ENCODE assay signal across 12 mouse cellular contexts in the genomic region with DNA sequence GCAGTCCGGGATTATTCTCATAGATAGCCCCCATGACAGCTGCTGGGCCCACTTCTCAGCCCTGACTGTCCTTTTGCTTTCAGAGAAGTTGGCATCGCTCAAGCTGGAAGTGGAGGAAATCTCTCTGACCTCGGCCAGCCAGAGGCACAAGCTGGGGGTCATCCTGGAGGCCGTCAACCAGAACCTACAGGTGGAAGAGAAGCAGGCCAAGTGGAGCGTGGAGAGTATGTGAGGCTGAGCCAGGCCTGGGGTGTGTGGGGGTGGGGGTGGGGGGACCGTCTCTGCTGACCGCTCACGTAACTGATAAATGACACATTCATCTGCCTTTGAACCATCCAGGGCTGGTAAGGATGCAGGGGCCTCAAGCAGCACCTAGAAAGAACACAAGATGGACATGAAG.
"Had no signal": no experiment of that assay in that cellular context is flagged by ENCODE, and none has a peak within 500 bp of the region (broad histone marks: within the 10 kb centered on the region; RNA-seq: fewer than 3 reads in every experiment).

No protein-coding gene starts in this region.

- H3K36me3 ChIP-seq: hindbrain, embryonic 15.5 days; limb, embryonic 13.5 days; liver, embryonic 15.5 days; midbrain, embryonic 15.5 days; stomach, embryonic 15.5 days had no signal

- H3K27ac ChIP-seq: hindbrain, embryonic 15.5 days; layer of hippocampus, adult 2 months; limb, embryonic 13.5 days; liver, embryonic 15.5 days; midbrain, embryonic 15.5 days; stomach, embryonic 15.5 days had no signal

- DNase-seq: lung, adult 2 months; lung, postnatal 36 days; right cerebral cortex, postnatal 14 days; thymus, adult 2 months; thymus, postnatal 25 days had no signal

- H3K4me3 ChIP-seq: hindbrain, embryonic 15.5 days; layer of hippocampus, adult 2 months; limb, embryonic 13.5 days; liver, embryonic 15.5 days; midbrain, embryonic 15.5 days; stomach, embryonic 15.5 days had no signal

- H3K4me2 ChIP-seq: hindbrain, embryonic 15.5 days; limb, embryonic 13.5 days; liver, embryonic 15.5 days; midbrain, embryonic 15.5 days; stomach, embryonic 15.5 days had no signal

- H3K27me3 ChIP-seq: hindbrain, embryonic 15.5 days; limb, embryonic 13.5 days; liver, embryonic 15.5 days; midbrain, embryonic 15.5 days had no signal

- H3K9me3 ChIP-seq: hindbrain, embryonic 15.5 days; limb, embryonic 13.5 days; liver, embryonic 15.5 days; midbrain, embryonic 15.5 days; stomach, embryonic 15.5 days had no signal

- H3K4me1 ChIP-seq: hindbrain, embryonic 15.5 days; stomach, embryonic 15.5 days had no signal

- H3K9ac ChIP-seq: hindbrain, embryonic 15.5 days; limb, embryonic 13.5 days; liver, embryonic 15.5 days; midbrain, embryonic 15.5 days; stomach, embryonic 15.5 days had no signal

- ATAC-seq: lung, postnatal 0 days; midbrain, embryonic 15.5 days had no signal
